Mouse (Mus musculus) erythroblast, embryonic 14.5 days (primary cell): ENCODE data around the gene Ccdc69. TPM values are rescaled to one million over a fixed set of nuclear protein-coding genes. Genes with fewer than 3 reads are reported as not detected.

ENCODE experiments used
- H3K27me3 ChIP-seq: 2 replicates; pipeline ENCODE4 v1.6.1; 2012; ENCODE audit warnings: inconsistent platforms; ENCODE audit not compliant: control insufficient read depth
- H3K36me3 ChIP-seq: 2 replicates; pipeline ENCODE4 v1.6.1; 2012; ENCODE audit warnings: mild to moderate bottlenecking, inconsistent platforms; ENCODE audit not compliant: control insufficient read depth
- H3K4me1 ChIP-seq: 2 replicates; pipeline ENCODE4 v1.6.1; 2012; ENCODE audit warnings: inconsistent platforms; ENCODE audit not compliant: control insufficient read depth
- H3K4me3 ChIP-seq: replicated peaks from 2 replicates; pipeline ENCODE3; 2012; ENCODE audit warnings: moderate library complexity, mild to moderate bottlenecking, inconsistent platforms
- H3K9me3 ChIP-seq: 2 replicates; pipeline ENCODE4 v1.6.1; 2012; ENCODE audit warnings: low read length, inconsistent platforms, mixed read lengths; ENCODE audit not compliant: control insufficient read depth
- GATA1 ChIP-seq: IDR thresholded peaks from 2 replicates; pipeline ENCODE4 v1.6.1; 2012; ENCODE audit warnings: low read length, inconsistent platforms, mixed read lengths
- TAL1 ChIP-seq: IDR thresholded peaks from 3 replicates; pipeline ENCODE4 v1.6.1; 2012; ENCODE audit warnings: low read length, inconsistent platforms, mixed read lengths
- polyA plus RNA-seq: library from polyadenylated mRNA; stranded (reverse); fragments of >175 nt; gene quantifications from 2 replicates; pipeline ENCODE4 v1.2.3, GENCODE M21; 2012

Gene Ccdc69
- polyA plus RNA-seq, 1 experiment = not detected

DNA sequence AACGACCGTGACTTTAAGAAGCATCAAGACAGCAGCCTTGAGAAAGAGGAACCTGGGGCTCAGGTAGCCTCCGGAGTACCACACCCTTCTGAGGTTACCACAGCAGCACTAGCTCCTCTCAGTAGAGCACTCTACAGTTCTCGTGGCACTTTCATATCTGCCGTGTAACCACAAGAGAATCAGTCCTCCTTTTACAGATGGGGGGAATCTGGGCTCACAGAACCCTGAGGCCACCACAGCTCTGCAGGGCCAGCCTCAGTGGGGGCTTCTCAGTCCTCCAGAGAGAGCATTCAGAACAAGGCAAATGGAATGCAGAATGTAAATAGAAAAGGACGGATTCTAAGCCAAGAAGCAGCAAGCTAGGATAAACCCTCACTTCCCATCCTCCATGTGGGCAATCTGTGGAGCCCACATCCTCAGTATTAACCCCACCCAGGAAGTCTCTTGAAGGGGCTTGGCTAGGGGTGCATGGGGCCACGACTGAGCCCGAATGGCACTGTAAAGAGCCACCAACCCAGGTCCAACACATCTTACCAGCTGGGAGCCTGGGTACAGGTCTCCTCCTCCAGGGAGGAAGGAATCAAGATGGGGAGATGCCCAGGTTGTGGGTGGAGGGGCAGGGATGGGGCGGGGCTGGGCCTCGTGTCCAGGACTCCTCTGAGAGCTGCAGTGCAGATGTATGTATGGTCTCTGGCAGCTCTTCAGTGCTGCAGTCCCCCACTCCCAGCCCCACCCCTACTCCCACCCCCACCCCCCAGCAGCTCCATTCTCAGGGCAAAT lies 46.5 kb downstream of the Ccdc69 start:
- no peaks in the 10 kb centered on the region for H3K36me3 ChIP-seq
- peaks cover 16% of the 10 kb centered on the region for H3K4me1 ChIP-seq
- no peaks in the 10 kb centered on the region for H3K9me3 ChIP-seq
- H3K27me3 ChIP-seq = peaks cover 3% of the 10 kb centered on the region; the same call in 1 of the 2 replicates
- no peak overlapping the region for H3K4me3 ChIP-seq
- TF ChIP-seq GATA1 (no peak), TAL1 (no peak)

DNA sequence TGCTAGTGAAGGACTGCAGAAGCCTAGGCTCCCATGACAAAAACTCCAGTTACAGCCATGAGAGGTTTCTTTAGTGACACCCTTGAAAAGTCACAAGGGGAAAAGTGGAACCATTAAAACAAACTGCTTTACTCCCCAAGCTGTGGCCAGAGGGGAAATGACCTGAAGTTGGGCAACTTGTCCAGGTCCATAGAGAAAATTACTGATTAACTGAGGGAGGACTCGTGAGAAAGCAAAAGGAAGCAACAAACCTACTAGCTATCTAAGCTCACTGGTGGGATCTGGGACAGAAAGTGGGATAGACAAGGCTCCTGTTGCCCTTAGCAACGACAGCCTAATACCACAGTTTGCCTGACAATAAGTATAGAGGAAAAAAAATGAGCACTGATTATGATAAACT lies 49.4 kb downstream of the Ccdc69 start:
- H3K4me3 ChIP-seq = no peak overlapping the region
- TF ChIP-seq GATA1 (no peak), TAL1 (no peak)
- peaks cover 3% of the 10 kb centered on the region; the same call in 1 of the 2 replicates for H3K27me3 ChIP-seq
- no peaks in the 10 kb centered on the region for H3K36me3 ChIP-seq
- H3K9me3 ChIP-seq = no peaks in the 10 kb centered on the region
- H3K4me1 ChIP-seq = peaks cover 14% of the 10 kb centered on the region

DNA sequence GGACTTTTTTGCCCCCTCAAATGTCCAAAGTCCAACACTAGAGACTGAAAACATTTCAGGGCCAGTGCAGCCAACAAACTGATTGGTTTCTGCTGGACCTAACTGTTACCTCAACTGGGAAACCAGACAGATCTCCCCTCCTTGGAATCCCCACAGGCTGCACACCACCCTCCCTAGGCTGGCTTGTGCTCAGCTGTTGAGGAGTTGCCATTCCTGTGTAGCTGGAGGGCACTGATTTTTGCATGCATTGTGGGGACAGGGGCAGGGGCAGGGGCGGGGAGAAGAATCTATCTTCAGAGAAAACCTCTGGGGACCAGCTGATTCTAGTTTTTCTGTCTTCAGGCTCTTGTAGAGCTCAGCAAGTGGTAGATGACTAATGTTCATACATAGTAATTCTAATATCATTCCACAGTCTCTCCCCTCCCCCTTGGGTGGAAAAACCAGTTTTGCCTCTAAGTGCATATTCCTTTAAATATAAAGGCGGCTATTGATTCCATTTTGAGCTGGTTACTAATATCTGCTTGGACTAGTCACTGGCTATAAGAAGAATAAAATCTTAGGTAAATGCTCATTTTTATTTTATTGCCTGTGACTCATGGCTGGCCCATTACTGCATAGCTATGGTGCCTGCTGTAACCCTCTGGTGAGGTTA lies 50.6 kb downstream of the Ccdc69 start:
- TF ChIP-seq GATA1 (no peak), TAL1 (no peak)
- H3K4me1 ChIP-seq = peaks cover 15% of the 10 kb centered on the region
- H3K27me3 ChIP-seq = peaks cover 3% of the 10 kb centered on the region; the same call in 1 of the 2 replicates

DNA sequence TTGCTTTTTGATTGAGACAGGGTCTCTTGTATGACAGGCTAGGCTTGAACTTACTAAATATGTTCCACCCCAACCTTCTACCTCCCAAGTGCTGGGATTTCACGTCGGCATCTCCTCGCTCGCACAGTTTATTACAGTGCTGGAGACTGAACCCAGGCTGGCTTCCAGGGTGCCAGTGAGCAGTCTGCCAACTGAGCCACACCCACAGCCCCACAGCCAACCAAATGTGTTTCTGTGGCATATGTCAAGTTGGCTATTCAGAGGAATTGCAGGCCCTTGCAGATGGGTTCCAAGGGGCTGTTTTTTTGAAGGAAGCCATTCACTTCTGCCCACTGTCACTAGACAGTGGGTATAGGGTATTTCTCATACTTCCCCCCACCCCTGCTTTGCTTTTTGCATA lies 52.0 kb downstream of the Ccdc69 start:
- TF ChIP-seq GATA1 (no peak), TAL1 (no peak)
- Histone ChIP-seq H3K27me3 (no peaks in the 10 kb centered on the region), H3K9me3 (no peaks in the 10 kb centered on the region), H3K4me1 (peaks cover 13% of the 10 kb centered on the region), H3K4me3 (no peak overlapping the region), H3K36me3 (no peaks in the 10 kb centered on the region; the same call in 1 of the 2 replicates)

More for the DNA sequence above, 50.6 kb downstream of the Ccdc69 start:
- no peak overlapping the region for H3K4me3 ChIP-seq
- H3K9me3 ChIP-seq = no peaks in the 10 kb centered on the region
- H3K36me3 ChIP-seq = no peaks in the 10 kb centered on the region

DNA sequence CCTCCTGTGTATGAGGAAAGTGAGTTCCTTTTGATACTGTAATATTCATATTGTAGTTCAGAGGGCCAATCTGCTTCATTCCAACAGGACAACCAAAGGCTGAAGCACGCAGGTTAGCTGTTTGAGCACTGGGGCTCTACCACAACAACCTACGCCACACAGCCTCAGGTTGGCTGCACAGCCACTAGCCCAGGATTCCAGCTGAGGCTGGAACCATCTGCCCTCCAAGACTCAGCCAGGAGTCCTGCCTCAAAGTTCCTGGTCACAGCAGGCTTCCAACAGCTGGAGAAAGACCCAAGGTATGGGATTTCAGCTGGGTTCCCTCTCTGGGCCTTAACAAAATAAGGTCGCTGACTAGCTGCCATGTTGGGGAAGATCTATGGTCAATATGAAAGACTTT lies 54.3 kb downstream of the Ccdc69 start:
- Histone ChIP-seq H3K9me3 (no peaks in the 10 kb centered on the region), H3K4me3 (no peak overlapping the region), H3K36me3 (no peaks in the 10 kb centered on the region; the same call in 1 of the 2 replicates), H3K4me1 (peaks cover 13% of the 10 kb centered on the region), H3K27me3 (no peaks in the 10 kb centered on the region)
- no peak for TF ChIP-seq TAL1
- no peak for TF ChIP-seq GATA1

DNA sequence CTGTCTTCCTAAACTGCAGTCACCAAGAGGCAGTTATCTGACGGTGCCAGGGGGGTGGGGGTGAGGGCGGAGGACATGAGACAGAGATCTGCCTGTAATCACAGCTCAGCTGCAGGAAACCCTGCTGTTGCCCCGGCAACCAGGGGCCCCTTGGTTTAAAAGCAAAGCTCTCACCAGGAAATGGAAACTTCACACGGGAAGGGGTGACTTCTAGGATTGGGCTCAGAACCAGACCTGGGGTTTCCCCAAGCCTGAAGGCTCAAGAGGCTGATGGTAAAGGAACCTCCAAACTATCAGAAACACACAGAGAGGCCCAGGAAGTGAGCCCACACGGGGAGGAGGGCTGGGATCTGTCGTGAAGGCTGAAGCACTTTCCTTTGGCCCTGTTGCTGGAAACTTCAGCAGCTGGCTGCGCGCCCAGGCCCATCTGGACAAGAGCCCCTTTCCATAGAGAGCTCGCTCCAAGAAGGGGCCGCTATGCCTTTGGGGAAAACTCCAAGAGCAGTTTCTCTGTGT lies 54.8 kb downstream of the Ccdc69 start:
- TF ChIP-seq TAL1 (no peak), GATA1 (no peak)
- H3K4me3 ChIP-seq = no peak overlapping the region
- H3K27me3 ChIP-seq = no peaks in the 10 kb centered on the region
- peaks cover 13% of the 10 kb centered on the region for H3K4me1 ChIP-seq
- H3K36me3 ChIP-seq = no peaks in the 10 kb centered on the region; the same call in 1 of the 2 replicates
- no peaks in the 10 kb centered on the region for H3K9me3 ChIP-seq

DNA sequence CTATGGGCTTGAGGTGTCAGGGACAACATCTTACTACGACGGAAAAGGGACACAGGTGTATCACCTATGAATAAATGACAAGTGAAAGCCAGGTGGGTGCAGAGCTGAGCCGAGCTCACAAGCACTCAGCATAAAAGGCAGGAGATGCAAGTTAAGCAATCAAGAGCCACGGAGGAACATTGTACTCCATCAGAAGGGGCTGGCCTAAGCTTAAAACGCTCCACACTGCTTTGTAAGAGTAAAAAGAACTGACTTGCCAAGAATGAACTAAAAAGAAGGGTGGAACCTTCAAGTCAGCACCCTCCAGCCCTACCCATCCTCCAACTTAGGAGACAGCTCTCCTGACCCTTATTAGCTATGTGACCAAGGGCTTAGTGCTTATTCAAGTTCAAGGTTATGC lies 55.4 kb downstream of the Ccdc69 start:
- TF ChIP-seq GATA1 (no peak), TAL1 (no peak)
- no peak overlapping the region for H3K4me3 ChIP-seq
- no peaks in the 10 kb centered on the region for H3K27me3 ChIP-seq
- H3K36me3 ChIP-seq = no peaks in the 10 kb centered on the region; the same call in 1 of the 2 replicates
- no peaks in the 10 kb centered on the region for H3K9me3 ChIP-seq
- H3K4me1 ChIP-seq = peaks cover 13% of the 10 kb centered on the region

DNA sequence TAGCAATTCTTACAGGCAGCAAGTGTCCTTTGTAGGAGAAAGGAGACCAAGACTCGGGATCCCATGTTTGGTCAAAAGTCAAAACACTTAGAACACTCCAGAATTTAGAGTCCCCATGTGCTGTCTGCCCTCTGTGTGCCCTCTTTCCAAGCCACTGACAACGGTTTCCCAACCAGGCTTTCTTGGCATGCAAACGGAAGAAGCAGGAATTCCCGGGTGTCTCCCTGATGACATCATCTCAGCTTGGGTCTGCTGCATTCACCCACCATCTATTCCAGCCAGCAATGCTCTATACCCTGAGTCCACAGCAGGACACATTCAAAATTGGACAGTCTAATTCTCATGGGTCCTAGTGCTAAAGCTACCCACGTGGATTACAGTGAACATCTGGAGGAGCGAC lies 56.1 kb downstream of the Ccdc69 start:
- H3K9me3 ChIP-seq = no peaks in the 10 kb centered on the region
- H3K27me3 ChIP-seq = no peaks in the 10 kb centered on the region
- peaks cover 13% of the 10 kb centered on the region for H3K4me1 ChIP-seq

DNA sequence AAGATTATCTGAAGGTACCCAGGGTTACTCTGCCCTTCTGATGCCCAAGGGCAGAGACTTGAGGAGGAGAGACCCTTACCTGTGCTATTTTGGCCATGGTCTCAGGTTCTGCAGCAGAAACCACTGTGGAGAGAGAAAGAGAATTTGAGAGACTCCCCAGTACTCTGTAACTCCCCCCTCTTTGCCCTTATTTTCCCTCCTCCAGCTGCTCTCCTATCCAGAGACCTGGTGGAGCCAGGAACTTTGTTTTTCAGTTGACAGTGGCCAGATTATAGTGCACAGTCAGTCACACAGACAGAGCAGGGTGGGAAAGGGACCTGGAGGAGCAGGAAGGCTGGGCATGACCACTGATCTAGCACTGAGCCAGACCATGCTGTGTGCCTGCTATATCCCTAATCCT lies 56.5 kb downstream of the Ccdc69 start:
- Histone ChIP-seq H3K27me3 (no peaks in the 10 kb centered on the region), H3K4me1 (peaks cover 13% of the 10 kb centered on the region), H3K9me3 (no peaks in the 10 kb centered on the region), H3K4me3 (no peak overlapping the region), H3K36me3 (no peaks in the 10 kb centered on the region; the same call in 1 of the 2 replicates)
- TF ChIP-seq TAL1 (no peak), GATA1 (no peak)

More for the DNA sequence above, 56.1 kb downstream of the Ccdc69 start:
- Histone ChIP-seq H3K36me3 (no peaks in the 10 kb centered on the region; the same call in 1 of the 2 replicates), H3K4me3 (no peak overlapping the region)
- TF ChIP-seq GATA1 (no peak), TAL1 (no peak)

DNA sequence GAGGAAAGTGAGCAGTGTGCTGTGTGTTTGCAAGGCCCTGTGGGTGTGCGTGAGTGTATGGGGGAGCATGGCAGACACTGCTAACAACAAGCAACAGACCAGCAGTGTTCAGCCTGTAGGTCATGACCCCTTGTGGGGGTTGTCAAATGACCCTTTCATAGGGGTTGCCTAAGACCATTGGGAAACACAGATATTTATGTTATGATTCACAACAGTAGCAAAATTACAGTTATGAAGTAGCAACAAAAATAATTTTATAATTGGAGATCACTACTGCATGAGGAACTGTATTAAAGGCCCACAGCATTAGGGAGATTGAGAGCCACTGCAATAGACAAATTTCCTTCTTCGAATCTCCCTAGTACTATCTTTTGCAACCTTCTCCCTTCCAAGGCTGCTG lies 58.2 kb downstream of the Ccdc69 start:
- Histone ChIP-seq H3K4me1 (peaks cover 13% of the 10 kb centered on the region), H3K9me3 (no peaks in the 10 kb centered on the region), H3K27me3 (no peaks in the 10 kb centered on the region), H3K36me3 (no peaks in the 10 kb centered on the region; the same call in 1 of the 2 replicates), H3K4me3 (no peak overlapping the region)
- TF ChIP-seq GATA1 (no peak), TAL1 (no peak)
